ENCODE assay signal across 8 mouse cellular contexts in the genomic region with DNA sequence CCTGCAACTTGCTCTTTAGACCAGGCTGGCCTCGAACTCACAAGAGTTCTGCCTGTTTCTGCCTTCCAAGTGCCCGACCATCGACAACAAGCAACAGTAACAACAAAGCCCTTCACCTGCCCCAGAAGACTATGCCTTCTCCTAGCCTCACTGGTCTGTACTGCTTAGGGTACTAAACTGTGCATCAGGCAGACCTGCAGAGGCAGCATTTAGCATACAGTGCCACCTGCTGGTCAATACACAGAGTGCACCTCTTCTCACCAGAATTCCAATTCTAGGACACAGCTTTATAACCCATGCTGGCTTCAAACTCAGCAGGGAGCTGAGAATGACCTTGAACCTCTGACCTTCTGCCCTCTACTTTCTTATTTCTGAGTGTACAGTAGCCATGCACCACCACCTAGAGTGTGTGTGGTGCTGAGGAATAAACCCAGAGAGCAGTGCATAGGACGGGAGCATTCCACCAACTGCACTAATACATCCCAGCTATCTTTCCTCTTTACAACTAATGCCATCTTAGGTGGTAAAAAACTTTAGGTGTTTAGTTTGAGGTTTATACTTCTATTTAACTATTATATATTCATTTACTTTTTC. TPM values are rescaled to one million over a fixed set of nuclear protein-coding genes. Genes with fewer than 3 reads are reported as not detected.
A peak's percentile ranks its signal among the peaks of the same experiment; 100 is the strongest.
DNase-seq lines count a peak whose midpoint lies in the region; ATAC-seq and TF ChIP-seq lines count a peak whose summit lies in the region.

No protein-coding gene starts in this region.

- intact Hi-C loops in gastrocnemius, adult 2 months (cut with DNase I) = loop anchor here (1.0 to 10.0 kb wide), 2 partner anchors 161 to 511 kb away; no protein-coding TSS in a partner anchor
- intact Hi-C loops in left cerebral cortex, postnatal 10 days (cut with DNase I) = loop anchor here (2.0 kb wide), 1 partner anchor 161 kb away; no protein-coding TSS in a partner anchor

- peaks cover 11% of the 10 kb centered on the region; the same call in 1 of the 2 replicates for H3K36me3 ChIP-seq in intestine, embryonic 15.5 days

- H3K27ac ChIP-seq in gastrocnemius, adult 2 months = no peak overlapping the region
- H3K27ac ChIP-seq in intestine, embryonic 15.5 days = no peak overlapping the region

- H3K4me1 ChIP-seq in intestine, embryonic 15.5 days (replicated peaks) = 0 out of 2 replicates have a peak, but pooled peaks cover 4% of the 10 kb centered on the region

- peak; percentile 78 for ATAC-seq in intestine, embryonic 15.5 days
- peak; percentile 100 for ATAC-seq in megakaryocyte progenitor cell, adult 5-6 weeks (replicated peaks; ENCODE audit: poor library complexity)

- no peaks in the 10 kb centered on the region for H3K27me3 ChIP-seq in intestine, embryonic 15.5 days (replicated peaks)

- 80% methylated on average over 4 of the region's 4 CpGs for WGBS in intestine, embryonic 15.5 days

- no peak overlapping the region for H3K4me2 ChIP-seq in intestine, embryonic 15.5 days (replicated peaks)

- peak; percentile 22 to 32 for DNase-seq in urinary bladder, adult 18-20 months (ENCODE audit: low spot score in 2 of 2)
- no peak for DNase-seq in urinary bladder, postnatal 4 days (ENCODE audit: low spot score in 2 of 2)
- peak; percentile 62 to 71 for DNase-seq in cerebellum, postnatal 36 days
- peak; percentile 57 for DNase-seq in gastrocnemius, adult 2 months
- peak; percentile 57 to 66 for DNase-seq in left cerebral cortex, postnatal 10 days (ENCODE audit: extremely low spot score in 1 of 2, low spot score in 2 of 2)
- DNase-seq in right cerebral cortex, postnatal 36 days (ENCODE audit: low spot score in 2 of 2) = peak; percentile 43 to 54

- H3K9me3 ChIP-seq in intestine, embryonic 15.5 days = no peaks in the 10 kb centered on the region

- no peak; the same call in 1 of the 2 replicates for TF ChIP-seq CTCF in gastrocnemius, adult 2 months (IDR thresholded peaks at IDR 0.05)

- no peak overlapping the region for H3K4me3 ChIP-seq in gastrocnemius, adult 2 months
- H3K4me3 ChIP-seq in intestine, embryonic 15.5 days (replicated peaks) = no peak overlapping the region

- H3K9ac ChIP-seq in intestine, embryonic 15.5 days = no peak overlapping the region

RNA-seq across cellular contexts. Expression of a gene that starts 16.3 kb away (rescaled TPM):
- 10 to 100 TPM; 40.9 to 54.9 TPM for total RNA-seq in gastrocnemius, adult 2 months (2021)
- polyA plus RNA-seq in intestine, embryonic 15.5 days (2015; fragmentation: Nextera tagmentation; extraction: Ambion mirVana) = 25.6 and 26.6 TPM in 2 replicates
- total RNA-seq in left cerebral cortex, postnatal 10 days (2021) = 10 to 100 TPM; 28.5 to 28.8 TPM
- total RNA-seq in megakaryocyte progenitor cell, adult 5-6 weeks (2015) = 7.0 and 9.2 TPM in 2 replicates
- total RNA-seq in megakaryocyte progenitor cell, adult 5-6 weeks (2017) = 37.1 and 39.0 TPM in 2 replicates

RNA-seq across cellular contexts. Expression of a gene that starts 43.9 kb away (rescaled TPM):
- 1 to 10 TPM; 8.5 TPM for total RNA-seq in gastrocnemius, adult 2 months (2021)
- 35.6 and 38.6 TPM in 2 replicates for polyA plus RNA-seq in intestine, embryonic 15.5 days (2015; fragmentation: Nextera tagmentation; extraction: Ambion mirVana)
- total RNA-seq in left cerebral cortex, postnatal 10 days (2021) = 10 to 100 TPM; 34.2 to 36.7 TPM
- total RNA-seq in megakaryocyte progenitor cell, adult 5-6 weeks (2015) = 41.1 and 43.1 TPM in 2 replicates
- total RNA-seq in megakaryocyte progenitor cell, adult 5-6 weeks (2017) = 19.5 and 20.6 TPM in 2 replicates

RNA-seq across cellular contexts. Expression of a gene that starts 50.8 kb away (rescaled TPM):
- under 1 TPM; 0.13 to 0.31 TPM for total RNA-seq in gastrocnemius, adult 2 months (2021)
- 0.18 and 0.21 TPM in 2 replicates for polyA plus RNA-seq in intestine, embryonic 15.5 days (2015; fragmentation: Nextera tagmentation; extraction: Ambion mirVana)
- total RNA-seq in left cerebral cortex, postnatal 10 days (2021) = under 1 TPM; 0.36 to 0.49 TPM
- total RNA-seq in megakaryocyte progenitor cell, adult 5-6 weeks (2015) = 0.77 and 1.6 TPM in 2 replicates
- total RNA-seq in megakaryocyte progenitor cell, adult 5-6 weeks (2017) = 0.25 and 0.47 TPM in 2 replicates

RNA-seq across cellular contexts. Expression of a gene that starts 52.4 kb away (rescaled TPM):
- total RNA-seq in gastrocnemius, adult 2 months (2021) = 10 to 100 TPM; 17.4 to 20.7 TPM
- 89.5 and 92.8 TPM in 2 replicates for polyA plus RNA-seq in intestine, embryonic 15.5 days (2015; fragmentation: Nextera tagmentation; extraction: Ambion mirVana)
- total RNA-seq in left cerebral cortex, postnatal 10 days (2021) = 10 to 100 TPM; 19.5 to 22.9 TPM
- total RNA-seq in megakaryocyte progenitor cell, adult 5-6 weeks (2015) = 129 and 146 TPM in 2 replicates
- 84.5 and 107 TPM in 2 replicates for total RNA-seq in megakaryocyte progenitor cell, adult 5-6 weeks (2017)

RNA-seq across cellular contexts. Expression of a gene that starts 53.6 kb away (rescaled TPM):
- 10 to 100 TPM; 17.5 to 20.9 TPM for total RNA-seq in gastrocnemius, adult 2 months (2021)
- polyA plus RNA-seq in intestine, embryonic 15.5 days (2015; fragmentation: Nextera tagmentation; extraction: Ambion mirVana) = 83.4 and 84.7 TPM in 2 replicates
- 10 to 100 TPM; 63.6 to 63.9 TPM for total RNA-seq in left cerebral cortex, postnatal 10 days (2021)
- 22.9 and 23.5 TPM in 2 replicates for total RNA-seq in megakaryocyte progenitor cell, adult 5-6 weeks (2015)
- total RNA-seq in megakaryocyte progenitor cell, adult 5-6 weeks (2017) = 14.9 and 16.0 TPM in 2 replicates

Comparison
In these comparisons a context has a peak if more than half of its experiments do, and no peak if none do; other contexts are left out.
1. DNase-seq: peak in urinary bladder, adult 18-20 months (2 of 2), cerebellum, postnatal 36 days (2 of 2), gastrocnemius, adult 2 months (single experiment), left cerebral cortex, postnatal 10 days (2 of 2) and right cerebral cortex, postnatal 36 days (2 of 2); none in urinary bladder, postnatal 4 days (0 of 2).